Mouse (Mus musculus) neural tube, embryonic 11.5 days (tissue): Measurements from ENCODE around the gene Ric8b. TPM values are rescaled to one million over a fixed set of nuclear protein-coding genes. Genes with fewer than 3 reads are reported as not detected.

Experiments used
- ATAC-seq: fragments of 200-750 bp; cut with Nextera tagmentation; 2 replicates; pipeline ENCODE4 v1.8.0; 2017; ENCODE audit warnings: moderate number of reproducible peaks, mild to moderate bottlenecking, moderate TSS enrichment, moderate library complexity; ENCODE audit not compliant: insufficient read depth, low FRiP score, low TSS enrichment
- DNase-seq: peaks from one replicate; pipeline ENCODE4 v3.0.0-alpha.2; 2015; ENCODE audit warnings: low spot score
- H3K27ac ChIP-seq: fragments of 300-500 bp; sonication (generic); 2 replicates; pipeline ENCODE4 v1.5.1; 2014; ENCODE audit warnings: low read depth, mild to moderate bottlenecking, low read length
- H3K27me3 ChIP-seq: fragments of 300-500 bp; sonication (generic); 2 replicates; pipeline ENCODE4 v1.6.1; 2014; ENCODE audit warnings: mild to moderate bottlenecking, low read length, mixed read lengths; ENCODE audit not compliant: control insufficient read depth, insufficient read depth
- H3K36me3 ChIP-seq: fragments of 300-500 bp; sonication (generic); 2 replicates; pipeline ENCODE4 v1.6.1; 2014; ENCODE audit warnings: mild to moderate bottlenecking, low read length, moderate library complexity, mixed read lengths; ENCODE audit not compliant: control insufficient read depth, insufficient read depth
- H3K4me1 ChIP-seq: fragments of 300-500 bp; sonication (generic); 2 replicates; pipeline ENCODE4 v1.6.1; 2014; ENCODE audit warnings: low read length, mixed read lengths; ENCODE audit not compliant: control insufficient read depth, insufficient read depth
- H3K4me2 ChIP-seq: fragments of 300-500 bp; sonication (generic); 2 replicates; pipeline ENCODE4 v1.6.1; 2014; ENCODE audit warnings: low read depth, mild to moderate bottlenecking, moderate library complexity
- H3K4me3 ChIP-seq: fragments of 300-500 bp; sonication (generic); 2 replicates; pipeline ENCODE4 v1.5.1; 2014; ENCODE audit warnings: low read depth, low read length
- H3K9ac ChIP-seq: fragments of 300-500 bp; sonication (generic); 2 replicates; pipeline ENCODE4 v1.6.1; 2014; ENCODE audit warnings: mild to moderate bottlenecking, low read length
- H3K9me3 ChIP-seq: fragments of 300-500 bp; sonication (generic); 2 replicates; pipeline ENCODE4 v1.6.1; 2016; ENCODE audit warnings: low read length; ENCODE audit not compliant: control insufficient read depth
- WGBS: fragments of 180-500 bp; shearing (Covaris S2); extraction: QIAGEN DNeasy Blood & Tissue Kit; methylation state at CpG from one replicate; pipeline ENCODE4 v1.1.7; 2014; 5-methylcytosine and 5-hydroxymethylcytosine counted together
- polyA plus RNA-seq: library from polyadenylated mRNA; unstranded; fragments of >200 nt; fragmentation: Nextera tagmentation; extraction: Ambion mirVana; gene quantifications from 2 replicates; pipeline ENCODE4 v1.2.1, GENCODE M21; 2014

The Ric8b gene
- polyA plus RNA-seq, 1 experiment from 2014 or later, result 31.7 TPM

GRCm38 (mm10) chr10:84963726-84964125 is 46.3 kb downstream of the Ric8b start:
- 85% methylated on average over 3 of the region's 3 CpGs for WGBS

DNA sequence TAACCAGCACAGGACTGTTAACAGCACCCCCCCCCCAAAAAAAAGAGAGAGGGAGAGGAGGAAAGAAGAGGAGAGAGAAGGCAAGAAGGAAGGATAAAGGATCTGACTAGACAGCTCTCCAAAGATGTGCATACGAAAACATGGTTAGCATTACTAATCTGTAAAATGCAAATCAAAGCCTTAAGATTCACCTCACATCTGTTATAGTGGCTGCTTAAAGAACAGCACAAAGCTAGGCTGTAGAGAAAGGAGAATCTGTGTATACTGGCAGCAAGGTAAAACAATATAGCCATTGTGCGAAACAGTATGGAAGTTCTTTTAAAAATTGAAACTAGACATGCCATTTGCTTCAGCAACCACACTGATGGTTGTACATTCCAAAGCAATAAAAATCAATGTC is 49.1 kb downstream of the Ric8b start:
- H3K27ac ChIP-seq, result 0 out of 2 replicates have a peak overlapping the region, but pooled peaks have one; percentile 11
- H3K4me2 ChIP-seq, result no peak overlapping the region
- peaks cover 4% of the 10 kb centered on the region; the same call in 1 of the 2 replicates for H3K36me3 ChIP-seq
- no peaks in the 10 kb centered on the region for H3K9me3 ChIP-seq
- H3K4me3 ChIP-seq, result no peak overlapping the region
- 70% methylated on average over 2 of the region's 2 CpGs for WGBS
- ATAC-seq, result peak; percentile 56; the same call in 1 of the 2 replicates
- peaks cover 27% of the 10 kb centered on the region for H3K4me1 ChIP-seq
- H3K9ac ChIP-seq, result no peak overlapping the region
- no peak for DNase-seq
- H3K27me3 ChIP-seq, result no peaks in the 10 kb centered on the region

More at GRCm38 (mm10) chr10:84963726-84964125, 46.3 kb downstream of the Ric8b start:
- DNase-seq (no peak), ATAC-seq (no peak)
- H3K9me3 ChIP-seq, result no peaks in the 10 kb centered on the region
- H3K4me3 ChIP-seq, result no peak overlapping the region
- no peak overlapping the region for H3K27ac ChIP-seq
- H3K36me3 ChIP-seq, result no peaks in the 10 kb centered on the region
- no peak overlapping the region for H3K4me2 ChIP-seq
- H3K9ac ChIP-seq, result no peak overlapping the region
- H3K4me1 ChIP-seq, result peaks cover 20% of the 10 kb centered on the region
- H3K27me3 ChIP-seq, result no peaks in the 10 kb centered on the region

DNA sequence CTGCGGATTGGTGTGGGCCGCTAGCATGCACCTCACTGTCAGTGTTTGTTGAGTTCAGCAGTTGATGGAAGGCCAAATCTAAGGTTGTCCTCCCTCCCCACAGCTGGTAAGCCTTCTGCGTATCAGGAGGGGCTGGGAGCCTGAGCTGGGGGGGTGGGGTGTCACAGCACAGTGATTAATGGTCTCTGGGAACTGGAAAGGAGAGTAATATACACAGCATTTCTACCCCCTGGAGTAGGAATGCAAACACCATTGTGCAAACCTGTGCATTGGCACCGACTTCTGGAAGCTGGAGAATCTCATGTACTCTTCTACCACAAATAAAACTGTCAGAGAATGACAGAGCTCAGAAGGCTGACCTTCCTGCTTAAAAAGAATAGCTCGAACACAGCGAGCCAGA is 50.2 kb downstream of the Ric8b start:
- Histone ChIP-seq H3K9me3 (no peaks in the 10 kb centered on the region), H3K4me1 (peaks cover 27% of the 10 kb centered on the region), H3K27ac (0 out of 2 replicates have a peak overlapping the region, but pooled peaks have one; percentile 17), H3K4me3 (no peak overlapping the region), H3K9ac (no peak overlapping the region), H3K27me3 (no peaks in the 10 kb centered on the region), H3K36me3 (peaks cover 4% of the 10 kb centered on the region; the same call in 1 of the 2 replicates), H3K4me2 (no peak overlapping the region)
- DNase-seq (peak; percentile 56), ATAC-seq (peak; percentile 52)
- WGBS, result 22% methylated on average over 6 of the region's 6 CpGs

DNA sequence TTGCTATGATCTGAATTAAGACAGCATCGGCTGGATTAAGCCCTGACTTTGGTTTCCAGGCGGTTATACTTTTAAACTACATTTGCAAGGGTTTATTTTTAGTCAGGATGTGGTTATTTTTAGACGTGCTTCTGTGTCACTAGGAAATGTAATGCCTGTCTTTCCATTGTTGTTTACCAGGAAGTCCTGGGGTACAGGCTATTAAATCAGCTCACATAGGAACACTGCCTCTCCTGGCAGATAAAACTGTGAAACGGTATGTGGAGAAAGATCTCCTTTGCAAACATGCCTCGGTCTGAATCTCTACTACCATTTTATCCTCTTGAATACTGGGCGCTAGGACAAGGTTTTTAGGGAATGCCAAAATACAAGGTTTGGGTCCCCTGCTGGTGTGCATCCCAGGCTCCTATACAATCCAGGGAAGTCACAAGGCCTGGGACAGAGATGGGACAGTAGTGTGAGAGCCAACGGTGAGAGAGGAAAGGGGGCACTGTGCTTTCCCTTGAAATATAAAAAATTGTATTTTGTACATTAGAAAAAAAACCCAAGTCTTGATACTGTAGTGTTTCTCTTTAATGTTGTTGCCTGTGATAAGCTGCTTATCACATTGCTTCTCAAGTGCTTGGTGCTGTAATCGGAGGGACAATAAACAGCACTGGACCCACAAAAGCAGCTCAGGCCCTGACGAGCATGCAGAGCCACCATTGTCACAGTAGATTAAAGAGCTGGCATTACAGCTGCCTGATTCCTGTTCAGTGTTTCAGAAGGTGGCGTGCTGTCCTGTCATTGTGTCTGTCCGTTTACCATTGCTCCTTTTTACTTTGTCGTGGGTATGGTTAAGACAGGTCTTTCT is 51.7 kb downstream of the Ric8b start:
- ATAC-seq, result no peak

DNA sequence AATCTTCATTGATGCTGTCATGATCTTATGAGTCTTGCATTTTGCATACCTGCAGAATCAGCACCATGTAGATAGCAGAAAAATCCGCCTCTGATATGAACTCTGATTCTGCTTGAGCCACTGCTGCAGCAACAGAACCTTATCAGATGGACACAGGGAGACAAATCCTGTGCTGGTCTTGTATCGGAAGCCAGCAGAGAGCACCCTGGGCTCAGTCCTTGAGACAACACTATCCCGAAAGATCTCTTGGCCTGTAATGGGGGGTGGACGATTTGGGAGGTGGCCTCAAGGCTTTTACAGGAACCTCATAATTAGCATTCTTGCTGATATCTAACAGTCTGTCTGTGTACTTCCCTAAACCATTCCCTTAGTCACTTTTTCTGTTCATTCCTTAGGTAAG is 57.8 kb downstream of the Ric8b start:
- Histone ChIP-seq H3K4me1 (no peaks in the 10 kb centered on the region), H3K27me3 (no peaks in the 10 kb centered on the region), H3K4me3 (no peak overlapping the region), H3K27ac (no peak overlapping the region), H3K4me2 (no peak overlapping the region), H3K9me3 (no peaks in the 10 kb centered on the region), H3K9ac (no peak overlapping the region), H3K36me3 (peaks cover 4% of the 10 kb centered on the region; the same call in 1 of the 2 replicates)
- DNase-seq (no peak), ATAC-seq (no peak)
- 86% methylated on average over 4 of the region's 4 CpGs for WGBS

More for the DNA sequence above, 51.7 kb downstream of the Ric8b start:
- Histone ChIP-seq H3K36me3 (peaks cover 4% of the 10 kb centered on the region; the same call in 1 of the 2 replicates), H3K9me3 (no peaks in the 10 kb centered on the region), H3K27me3 (no peaks in the 10 kb centered on the region), H3K27ac (peak overlapping the region; percentile 58; the same call in 1 of the 2 replicates), H3K4me2 (no peak overlapping the region), H3K9ac (no peak overlapping the region), H3K4me1 (peaks cover 27% of the 10 kb centered on the region), H3K4me3 (no peak overlapping the region)
- 42% methylated on average over 12 of the region's 12 CpGs for WGBS
- no peak for DNase-seq

- H3K9me3 ChIP-seq, result no peaks in the 10 kb centered on the region
- no peak overlapping the region for H3K4me3 ChIP-seq
- whole genome bisulfite sequencing, result 89% methylated on average over 8 of the region's 8 CpGs
- no peak overlapping the region for H3K27ac ChIP-seq
- H3K36me3 ChIP-seq, result peaks cover 2% of the 10 kb centered on the region; the same call in 1 of the 2 replicates
- H3K9ac ChIP-seq, result no peak overlapping the region
- DNase-seq (no peak), ATAC-seq (no peak)
- no peak overlapping the region for H3K4me2 ChIP-seq
- H3K27me3 ChIP-seq, result no peaks in the 10 kb centered on the region
- H3K4me1 ChIP-seq, result no peaks in the 10 kb centered on the region
Measured at GRCm38 (mm10) chr10:84976588-84977351, 59.4 kb downstream of the Ric8b start.

- H3K27ac ChIP-seq, result no peak overlapping the region
- no peak overlapping the region for H3K9ac ChIP-seq
- ATAC-seq (no peak), DNase-seq (no peak)
- 95% methylated on average over 5 of the region's 5 CpGs for WGBS
- H3K4me2 ChIP-seq, result no peak overlapping the region
- H3K36me3 ChIP-seq, result peaks cover 4% of the 10 kb centered on the region; the same call in 1 of the 2 replicates
- H3K4me3 ChIP-seq, result no peak overlapping the region
- no peaks in the 10 kb centered on the region for H3K9me3 ChIP-seq
- no peaks in the 10 kb centered on the region for H3K27me3 ChIP-seq
- no peaks in the 10 kb centered on the region; the same call in 1 of the 2 replicates for H3K4me1 ChIP-seq
Measured at GRCm38 (mm10) chr10:84980291-84980690, 62.9 kb downstream of the Ric8b start.

- Histone ChIP-seq H3K4me2 (no peak overlapping the region), H3K4me1 (no peaks in the 10 kb centered on the region; the same call in 1 of the 2 replicates), H3K9me3 (no peaks in the 10 kb centered on the region), H3K27me3 (no peaks in the 10 kb centered on the region), H3K9ac (no peak overlapping the region), H3K4me3 (no peak overlapping the region), H3K27ac (no peak overlapping the region), H3K36me3 (peaks cover 4% of the 10 kb centered on the region; the same call in 1 of the 2 replicates)
- no peak for ATAC-seq
- DNase-seq, result no peak
- WGBS, result 88% methylated on average over 2 of the region's 2 CpGs
Measured at GRCm38 (mm10) chr10:84981441-84981840, 64.0 kb downstream of the Ric8b start.
